Mouse (Mus musculus): Measurements from ENCODE around the gene Dtx3.
A peak's percentile ranks its signal among the peaks of the same experiment; 100 is the strongest.

The Dtx3 gene

GRCm38 (mm10) chr10:127185506-127185905 is 10.0 kb downstream of the Dtx3 start:
- DNase-seq (ENCODE audit: low spot score in 2 of 2) = no peak

GRCm38 (mm10) chr10:127185101-127185500 is 10.4 kb downstream of the Dtx3 start:
- no peak for DNase-seq (ENCODE audit: low spot score in 2 of 2)

DNA sequence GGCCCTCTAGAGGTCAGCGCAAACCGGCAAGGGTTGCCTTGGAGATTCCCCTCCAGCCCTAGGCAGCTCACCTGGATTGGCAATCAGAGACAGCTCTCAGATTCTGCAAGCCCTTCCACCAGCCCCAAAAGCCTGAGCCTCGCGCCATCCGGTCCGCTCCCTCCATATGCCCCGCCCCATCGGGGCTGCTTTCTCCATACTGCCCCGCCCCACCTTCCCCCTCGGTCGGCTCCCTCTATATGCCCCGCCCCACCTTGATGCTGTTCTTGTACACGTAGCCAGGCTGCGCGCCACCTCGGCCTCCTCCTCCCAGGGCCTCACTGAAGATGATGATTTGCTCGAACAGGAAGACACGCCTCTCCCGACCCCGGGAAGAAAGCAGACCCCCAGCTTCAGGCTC is 11.8 kb downstream of the Dtx3 start:
- DNase-seq (ENCODE audit: low spot score in 2 of 2) = no peak

DNA sequence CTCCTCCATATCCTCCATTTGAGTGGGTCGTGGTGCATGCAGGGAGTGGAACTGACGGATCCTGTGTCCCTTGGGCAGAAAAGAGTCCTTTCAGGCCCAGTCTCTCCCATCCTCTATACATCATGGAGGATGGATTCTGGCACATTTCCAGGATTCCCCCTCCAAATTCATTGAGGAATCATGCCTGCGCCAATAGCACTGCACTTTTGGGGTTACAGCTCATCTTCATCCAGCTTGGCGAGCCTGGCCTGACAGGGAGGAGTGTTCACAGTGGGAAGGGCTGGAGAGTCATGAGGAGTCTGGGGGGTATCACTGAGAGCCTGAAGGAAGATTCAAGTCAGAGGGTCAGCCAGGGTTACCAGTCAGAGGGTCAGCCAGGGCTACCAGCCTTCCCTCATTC is 12.9 kb downstream of the Dtx3 start:
- DNase-seq (ENCODE audit: low spot score in 2 of 2) = no peak

GRCm38 (mm10) chr10:127181566-127181965 is 14.0 kb downstream of the Dtx3 start:
- no peak for DNase-seq (ENCODE audit: low spot score in 2 of 2)

DNA sequence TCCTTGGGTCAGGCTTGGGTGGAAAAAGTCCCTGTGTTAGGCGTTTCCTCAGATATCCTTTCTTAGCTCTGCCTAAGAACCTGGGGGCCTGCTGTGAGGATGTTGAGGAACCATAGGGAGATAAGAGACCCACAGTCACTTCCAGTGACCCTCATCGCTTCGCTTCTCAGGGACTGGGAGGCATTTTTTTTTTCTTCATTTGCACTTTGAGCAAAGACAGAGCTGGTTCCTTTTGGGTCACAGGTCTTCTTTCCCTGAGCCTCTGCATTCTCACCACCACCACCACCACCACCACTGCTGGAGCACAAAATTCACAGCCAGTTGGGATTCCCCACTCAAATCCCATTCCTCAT is 14.9 kb downstream of the Dtx3 start:
- no peak for DNase-seq (ENCODE audit: low spot score in 2 of 2)

GRCm38 (mm10) chr10:127179871-127180694 is 15.4 kb downstream of the Dtx3 start, which contains the start of gene Slc26a10:
Gene Slc26a10 (minus strand): TSS chr10:127180645.
- DNase-seq (ENCODE audit: low spot score in 2 of 2) = no peak

DNA sequence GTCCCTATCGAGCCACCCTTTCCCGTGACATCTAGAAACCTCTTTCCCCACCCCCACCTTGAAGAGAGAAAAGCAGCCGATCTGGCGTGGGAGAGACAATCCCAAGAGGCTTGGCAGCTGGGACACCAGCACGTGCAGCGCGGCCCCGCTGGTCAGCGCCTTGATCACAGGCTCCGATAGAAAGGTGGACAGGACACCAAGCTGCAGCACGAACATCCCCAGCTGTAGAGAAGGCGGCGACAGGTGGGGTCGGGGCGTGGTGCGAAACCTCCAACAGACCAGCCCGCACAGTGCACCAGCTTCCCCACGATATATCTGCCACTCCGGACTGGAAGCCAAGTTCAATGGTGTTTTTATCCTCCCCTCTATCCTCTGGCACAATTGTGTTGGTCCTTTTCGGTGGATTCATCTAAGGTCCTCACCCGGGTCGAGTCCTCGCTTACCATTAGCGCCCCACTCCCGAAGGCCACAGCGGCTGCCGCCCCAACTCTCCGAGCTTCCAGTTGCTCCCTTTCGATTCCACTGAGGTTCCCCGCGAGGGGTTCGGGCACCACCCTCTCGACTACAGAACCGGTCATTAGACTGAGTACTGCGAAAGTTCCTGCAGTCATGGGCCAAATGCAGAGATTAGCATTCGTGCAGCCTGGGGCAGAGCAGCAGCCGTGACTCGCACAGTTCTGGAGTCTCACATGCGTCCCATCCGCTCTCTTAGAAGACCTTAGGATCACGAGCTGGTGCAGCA is 17.1 kb downstream of the Dtx3 start:
- DNase-seq (ENCODE audit: low spot score in 2 of 2) = no peak

DNA sequence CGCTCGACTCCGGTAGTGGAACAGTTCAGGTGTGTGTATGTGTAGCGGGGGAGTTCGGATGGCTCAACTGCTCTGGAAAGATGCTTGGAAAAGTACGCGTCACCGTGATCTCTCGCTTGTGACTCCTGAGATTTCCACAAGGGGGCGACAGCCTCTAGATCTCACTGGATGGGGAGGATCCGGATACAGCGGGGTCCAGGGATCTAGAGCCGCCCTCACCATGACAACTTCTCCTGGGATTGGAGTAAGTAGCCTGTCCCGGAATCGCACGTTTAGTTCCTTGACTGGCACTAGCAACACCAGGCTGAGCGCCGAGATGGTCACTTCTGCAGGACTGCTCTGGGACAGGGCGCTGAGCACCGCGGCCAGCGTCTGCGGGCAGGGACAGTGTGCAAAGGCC is 17.8 kb downstream of the Dtx3 start:
- no peak for DNase-seq (ENCODE audit: low spot score in 2 of 2)

DNA sequence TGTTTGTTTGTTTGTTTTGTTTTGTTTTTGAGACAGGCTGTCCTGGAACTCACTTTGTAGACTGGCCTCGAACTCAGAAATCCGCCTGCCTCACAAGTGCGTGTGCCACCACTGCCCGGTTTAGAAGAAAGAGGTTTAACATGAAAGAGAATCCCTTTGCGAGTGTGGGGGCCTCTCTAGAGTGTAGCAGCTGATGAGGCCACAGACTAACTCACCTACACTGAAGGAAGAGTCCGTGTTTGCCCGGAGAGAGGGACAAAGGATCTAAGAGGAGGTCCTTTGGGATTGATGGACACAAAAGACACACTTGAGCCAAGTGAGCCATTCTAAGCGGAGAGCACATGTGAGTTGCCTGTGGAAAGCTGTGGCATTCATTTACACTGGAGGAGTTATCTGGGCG is 18.3 kb downstream of the Dtx3 start:
- no peak for DNase-seq (ENCODE audit: low spot score in 2 of 2)

DNA sequence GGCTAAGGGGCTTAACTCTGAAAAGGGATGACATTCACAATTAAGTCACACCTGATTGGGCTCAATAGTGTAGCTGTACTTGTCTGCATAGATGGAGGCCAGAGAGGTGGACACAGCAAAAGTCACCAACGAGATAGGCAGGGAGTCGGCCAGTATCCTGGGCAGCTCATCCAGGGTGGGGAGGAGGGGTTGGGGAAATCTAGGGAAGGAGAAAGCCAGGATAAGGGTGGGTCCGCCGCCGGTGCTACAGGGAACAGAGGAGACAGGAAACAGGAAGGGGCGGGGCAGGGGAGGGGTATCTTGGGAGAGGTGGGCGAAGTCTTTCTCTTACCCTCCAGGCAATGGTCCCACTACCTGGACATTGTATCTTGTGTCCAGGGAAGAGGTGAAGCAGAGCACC is 18.8 kb downstream of the Dtx3 start:
- DNase-seq (ENCODE audit: low spot score in 2 of 2) = no peak

DNA sequence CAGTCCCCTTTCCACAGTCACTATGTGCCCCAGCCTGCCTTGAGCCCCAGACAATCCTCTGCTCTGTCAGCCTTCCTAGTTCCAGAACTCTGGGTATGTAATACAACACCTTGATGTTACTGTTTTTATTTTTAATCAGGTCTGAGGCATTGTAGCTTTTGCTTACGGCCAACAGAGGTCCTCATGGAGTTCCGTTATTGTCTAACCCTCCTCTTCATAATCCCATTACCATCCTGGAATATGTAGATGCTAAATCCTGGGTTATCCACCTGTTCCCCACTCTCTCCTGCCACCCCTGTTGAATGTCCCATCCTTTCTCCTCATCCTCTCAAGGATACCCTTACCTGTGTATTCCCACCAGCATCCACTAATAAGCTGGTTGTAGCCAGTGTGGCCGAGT is 19.3 kb downstream of the Dtx3 start:
- DNase-seq (ENCODE audit: low spot score in 2 of 2) = no peak

GRCm38 (mm10) chr10:127174170-127174569 is 21.4 kb downstream of the Dtx3 start:
- DNase-seq (ENCODE audit: low spot score in 2 of 2) = no peak

DNA sequence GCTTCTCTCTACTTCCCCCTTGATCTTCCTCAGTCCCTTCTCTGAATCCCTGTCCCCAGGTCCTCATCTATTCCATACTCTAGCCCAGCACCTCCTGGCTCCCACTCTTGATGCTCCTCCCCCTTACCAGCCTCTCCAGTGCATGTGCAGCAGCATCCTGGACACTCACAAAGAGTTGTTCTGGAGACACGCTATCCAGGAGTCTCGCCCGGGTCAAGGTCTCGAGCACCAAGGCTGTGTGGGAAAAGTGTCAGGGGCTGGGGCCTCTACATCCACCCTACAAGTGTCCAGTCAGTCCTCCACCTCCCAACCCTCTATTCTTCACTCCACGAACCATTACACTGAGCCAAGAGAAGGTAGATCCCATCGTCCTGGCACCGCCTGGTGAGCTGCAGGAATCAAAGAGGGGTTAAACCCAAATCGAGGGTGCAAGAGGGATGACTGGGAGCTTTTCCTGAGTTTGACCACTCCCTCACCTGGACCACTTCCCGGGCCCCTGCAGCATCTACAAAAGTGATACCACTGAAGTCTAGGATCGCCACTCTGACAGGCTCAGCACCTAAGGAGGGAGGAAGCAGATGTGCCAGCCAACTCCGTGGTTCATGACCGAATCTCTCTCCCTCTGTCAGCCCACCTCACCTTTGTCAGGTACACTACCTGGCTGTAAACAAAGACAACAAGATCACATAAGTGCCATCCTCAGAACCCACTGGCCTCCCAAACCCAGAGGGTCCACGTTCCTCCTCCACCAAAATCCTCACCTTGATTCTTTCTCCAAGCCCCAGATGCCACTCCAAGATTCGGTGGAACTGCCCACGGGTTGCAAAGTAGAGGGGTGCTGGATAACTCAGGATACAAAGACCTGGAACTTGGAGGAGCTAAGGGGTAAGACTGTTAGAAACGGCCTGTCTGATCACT is 22.1 kb downstream of the Dtx3 start:
- no peak for DNase-seq (ENCODE audit: low spot score in 2 of 2)

DNA sequence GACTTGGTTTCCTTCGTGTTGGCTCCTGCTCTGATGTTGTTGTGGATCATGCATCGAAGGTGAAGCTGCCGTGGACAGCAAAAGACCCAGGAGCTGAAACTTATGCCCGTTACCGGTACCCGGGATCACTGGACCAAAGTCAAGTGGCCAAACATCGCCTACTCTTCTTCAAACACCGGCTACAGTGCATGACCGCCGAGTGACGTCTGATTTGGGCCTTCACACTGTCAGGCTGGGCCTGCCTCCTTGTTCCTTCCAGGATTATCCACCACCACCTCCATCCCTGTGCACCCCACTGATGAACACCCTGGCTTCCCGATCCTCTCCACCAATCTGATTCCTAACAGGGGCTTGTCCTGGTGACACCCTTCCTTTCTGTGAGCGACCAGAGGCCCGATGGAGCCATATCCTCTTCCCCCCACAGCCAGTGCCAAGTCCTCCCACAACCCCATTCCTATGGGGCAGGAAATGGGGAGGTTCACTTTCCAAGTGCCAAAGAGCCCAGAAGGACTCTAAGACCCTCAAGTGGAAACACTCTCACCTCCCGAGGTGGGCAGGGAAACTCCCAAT is 23.8 kb downstream of the Dtx3 start:
- DNase-seq (ENCODE audit: low spot score in 2 of 2) = no peak

DNA sequence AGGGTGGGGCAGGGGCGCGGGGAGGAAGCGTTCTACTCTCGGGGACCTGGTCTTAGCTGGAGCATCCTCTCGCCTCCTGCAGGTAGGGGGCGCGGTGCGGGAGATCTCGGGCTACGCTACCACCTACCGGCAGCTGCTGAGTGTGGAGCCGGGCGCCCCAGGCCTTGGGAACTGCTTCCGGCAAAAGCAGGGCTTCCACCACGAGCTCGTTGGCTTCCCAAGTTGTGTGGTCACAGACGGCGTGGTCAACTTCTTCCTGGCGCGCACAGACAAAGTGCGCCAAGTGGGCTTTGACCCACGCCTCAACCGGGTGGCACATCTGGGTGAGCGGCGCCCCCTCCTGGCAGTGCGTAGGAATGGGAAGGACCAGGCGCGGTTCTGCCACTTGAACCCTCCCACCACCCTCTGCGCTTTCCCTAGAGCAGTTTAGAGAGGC is 24.7 kb downstream of the Dtx3 start:
- peak; percentile 76 to 79 for DNase-seq (ENCODE audit: low spot score in 2 of 2)

DNA sequence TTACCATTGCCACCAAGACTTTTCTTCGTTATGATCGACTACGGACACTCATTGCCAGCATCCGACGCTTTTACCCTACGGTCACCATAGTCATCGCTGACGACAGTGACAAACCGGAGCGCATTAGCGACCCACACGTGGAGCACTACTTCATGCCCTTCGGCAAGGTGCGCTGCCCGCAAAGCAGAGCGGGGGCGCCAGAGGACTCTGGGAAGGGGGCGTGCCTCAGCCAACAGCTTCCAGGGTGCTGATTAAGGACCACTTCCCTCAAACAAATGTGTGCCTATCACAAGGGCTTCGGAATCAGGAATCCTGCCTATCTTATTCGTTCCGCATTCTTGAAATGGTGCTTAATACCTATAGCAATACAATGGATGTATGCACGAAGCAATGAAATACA is 25.5 kb downstream of the Dtx3 start:
- no peak for DNase-seq (ENCODE audit: low spot score in 2 of 2)

- no peak for DNase-seq (ENCODE audit: low spot score in 2 of 2)
Measured at GRCm38 (mm10) chr10:127167614-127168192, 27.8 kb downstream of the Dtx3 start.

- DNase-seq (ENCODE audit: low spot score in 2 of 2) = no peak
Measured at GRCm38 (mm10) chr10:127166771-127167613, 28.5 kb downstream of the Dtx3 start.

DNA sequence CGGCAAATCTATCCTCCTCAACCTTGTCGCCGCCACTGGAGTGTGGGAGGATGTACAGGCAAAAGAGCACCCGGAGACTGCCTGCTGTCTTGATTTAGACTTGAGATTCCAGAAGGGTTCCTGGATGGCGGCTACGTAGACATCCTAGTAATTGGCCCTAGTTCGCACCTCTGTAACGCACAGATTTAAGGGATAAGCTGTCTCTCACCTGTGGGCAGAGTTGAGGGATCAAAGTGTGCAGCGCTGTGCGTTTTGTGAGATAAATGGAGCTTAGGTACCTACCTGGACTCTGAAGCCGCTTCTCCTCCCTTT is 29.2 kb downstream of the Dtx3 start:
- no peak for DNase-seq (ENCODE audit: low spot score in 2 of 2)
